In genomic region chr9:92697971-92698370, GRCm38 (mm10) we compare ENCODE assay signal across 30 mouse cellular contexts.
"Had no signal": no experiment of that assay in that cellular context is flagged by ENCODE, and none has a peak within 500 bp of the region (broad histone marks: within the 10 kb centered on the region; RNA-seq: fewer than 3 reads in every experiment).

No protein-coding gene starts in this region.

- H3K36me3 ChIP-seq: limb, embryonic 10.5 days; limb, embryonic 12.5 days; limb, embryonic 13.5 days; limb, embryonic 15.5 days; liver, embryonic 12.5 days; liver, embryonic 13.5 days; liver, embryonic 15.5 days; lung, embryonic 15.5 days; midbrain, embryonic 10.5 days; midbrain, embryonic 12.5 days; midbrain, embryonic 13.5 days; midbrain, embryonic 15.5 days; neural tube, embryonic 12.5 days had no signal

- H3K4me2 ChIP-seq: limb, embryonic 12.5 days; limb, embryonic 13.5 days; limb, embryonic 15.5 days; liver, embryonic 11.5 days; liver, embryonic 12.5 days; liver, embryonic 13.5 days; liver, embryonic 15.5 days; lung, embryonic 15.5 days; midbrain, embryonic 11.5 days; midbrain, embryonic 12.5 days; midbrain, embryonic 13.5 days; midbrain, embryonic 15.5 days; neural tube, embryonic 12.5 days had no signal

- H3K9me3 ChIP-seq: limb, embryonic 10.5 days; limb, embryonic 12.5 days; limb, embryonic 13.5 days; limb, embryonic 15.5 days; liver, embryonic 12.5 days; liver, embryonic 13.5 days; lung, embryonic 15.5 days; megakaryocyte, embryonic 14.5 days; midbrain, embryonic 10.5 days; midbrain, embryonic 12.5 days; midbrain, embryonic 13.5 days; midbrain, embryonic 15.5 days; neural tube, embryonic 12.5 days had no signal

- ATAC-seq: liver, embryonic 12.5 days; liver, postnatal 0 days; lung, postnatal 0 days; midbrain, embryonic 13.5 days; midbrain, embryonic 15.5 days; midbrain, embryonic 16.5 days had no signal

- H3K4me1 ChIP-seq: limb, embryonic 10.5 days; limb, embryonic 12.5 days; limb, embryonic 13.5 days; limb, embryonic 15.5 days; liver, embryonic 12.5 days; liver, embryonic 13.5 days; liver, embryonic 15.5 days; megakaryocyte, embryonic 14.5 days; midbrain, embryonic 10.5 days; midbrain, embryonic 12.5 days; midbrain, embryonic 13.5 days; midbrain, embryonic 15.5 days; neural tube, embryonic 12.5 days had no signal

- H3K27me3 ChIP-seq: limb, embryonic 12.5 days; limb, embryonic 13.5 days; limb, embryonic 15.5 days; liver, embryonic 12.5 days; liver, embryonic 13.5 days; liver, embryonic 15.5 days; lung, embryonic 15.5 days; megakaryocyte, embryonic 14.5 days; midbrain, embryonic 12.5 days; midbrain, embryonic 13.5 days; midbrain, embryonic 15.5 days; neural tube, embryonic 12.5 days had no signal

- DNase-seq: left cerebral cortex, postnatal 4 days; liver; liver, embryonic 13.5 days; liver, postnatal 0 days; lung, adult 2 months; lung, postnatal 10 days; lung, postnatal 14 days; lung, postnatal 36 days; midbrain, embryonic 14.5 days had no signal

- H3K9ac ChIP-seq: limb, embryonic 12.5 days; limb, embryonic 13.5 days; limb, embryonic 15.5 days; liver, embryonic 12.5 days; liver, embryonic 13.5 days; liver, embryonic 14.5 days; liver, embryonic 15.5 days; liver, postnatal 0 days; lung, embryonic 15.5 days; midbrain, embryonic 12.5 days; midbrain, embryonic 13.5 days; midbrain, embryonic 15.5 days; neural tube, embryonic 12.5 days had no signal

- H3K4me3 ChIP-seq: left cerebral cortex, adult 2 months; limb, embryonic 10.5 days; limb, embryonic 12.5 days; limb, embryonic 13.5 days; limb, embryonic 15.5 days; liver, embryonic 12.5 days; liver, embryonic 13.5 days; liver, embryonic 15.5 days; lung, embryonic 15.5 days; megakaryocyte, embryonic 14.5 days; midbrain, embryonic 10.5 days; midbrain, embryonic 12.5 days; midbrain, embryonic 13.5 days; midbrain, embryonic 15.5 days; myocyte; neural tube, embryonic 12.5 days had no signal

- H3K27ac ChIP-seq: left cerebral cortex, adult 2 months; limb, embryonic 10.5 days; limb, embryonic 12.5 days; limb, embryonic 13.5 days; limb, embryonic 15.5 days; liver, embryonic 12.5 days; liver, embryonic 13.5 days; liver, embryonic 14.5 days; liver, embryonic 15.5 days; lung, embryonic 15.5 days; macrophage; midbrain, embryonic 10.5 days; midbrain, embryonic 12.5 days; midbrain, embryonic 13.5 days; midbrain, embryonic 15.5 days; neural tube, embryonic 12.5 days had no signal
